11 mouse cellular contexts compared by ENCODE assay signal in the genomic region with DNA sequence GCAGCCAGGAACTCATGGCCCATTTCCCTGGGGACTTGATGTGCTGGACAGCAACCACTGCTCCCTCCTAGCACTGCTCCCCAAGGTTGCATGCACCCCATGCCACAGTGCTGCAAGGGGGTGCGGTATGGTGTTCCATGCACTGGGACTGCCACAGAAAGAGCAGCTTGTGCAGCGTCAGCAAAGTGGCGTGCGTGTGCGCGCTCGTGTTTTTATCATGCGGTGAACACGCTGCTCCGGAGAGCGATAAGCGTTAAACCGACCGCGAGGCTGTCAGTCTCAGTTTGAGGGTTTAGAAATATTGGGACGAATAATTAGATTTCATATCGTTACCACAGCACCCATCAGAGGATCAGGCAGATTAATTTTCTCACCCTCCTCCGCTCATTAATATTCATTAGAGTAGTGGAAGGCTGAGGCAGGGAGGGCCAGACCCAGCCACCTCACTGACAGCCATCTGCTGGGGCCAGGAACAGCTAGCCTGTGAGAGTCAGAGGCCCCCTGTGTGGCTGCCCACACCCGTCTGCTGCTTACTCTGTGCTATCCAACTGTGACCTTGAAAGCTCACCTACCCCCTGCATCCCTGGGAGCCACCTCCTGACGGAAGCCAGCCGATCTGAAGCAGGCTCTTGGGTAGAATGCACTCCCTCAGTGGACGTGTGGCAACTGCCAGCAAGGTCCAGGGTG. TPM values are rescaled to one million over a fixed set of nuclear protein-coding genes. Genes with fewer than 3 reads are reported as not detected.
DNase-seq lines count a peak whose midpoint lies in the region; ATAC-seq and TF ChIP-seq lines count a peak whose summit lies in the region.
"Had no signal": no experiment of that assay in that cellular context is flagged by ENCODE, and none has a peak within 500 bp of the region (broad histone marks: within the 10 kb centered on the region; RNA-seq: fewer than 3 reads in every experiment).

No protein-coding gene starts in this region.

- H3K9me3 ChIP-seq in heart, embryonic 10.5 days = no peaks in the 10 kb centered on the region
- H3K9me3 ChIP-seq in intestine, embryonic 16.5 days (ENCODE audit: control insufficient read depth, low read length) = no peaks in the 10 kb centered on the region
- no peaks in the 10 kb centered on the region for H3K9me3 ChIP-seq in midbrain, embryonic 13.5 days

- TF ChIP-seq CTCF in bone marrow, adult 2 months (IDR thresholded peaks at IDR 0.05; ENCODE audit: control insufficient read depth, insufficient read depth, low read length) = no peak

- H3K9ac ChIP-seq in intestine, embryonic 16.5 days (ENCODE audit: low read depth, low read length) = peak overlapping the region; percentile 50; the same call in 1 of the 2 replicates
- no peak overlapping the region for H3K9ac ChIP-seq in midbrain, embryonic 13.5 days (replicated peaks)

- peaks cover 13% of the 10 kb centered on the region for H3K27me3 ChIP-seq in heart, embryonic 10.5 days (ENCODE audit: insufficient read depth, poor library complexity, severe bottlenecking)
- no peaks in the 10 kb centered on the region for H3K27me3 ChIP-seq in intestine, embryonic 16.5 days (replicated peaks; ENCODE audit: control insufficient read depth, insufficient read depth, low read length)
- peaks cover 14% of the 10 kb centered on the region for H3K27me3 ChIP-seq in midbrain, embryonic 13.5 days

- peak overlapping the region; percentile 85 for H3K27ac ChIP-seq in heart, embryonic 10.5 days
- peak overlapping the region; percentile 66 for H3K27ac ChIP-seq in bone marrow, adult 2 months (ENCODE audit: control insufficient read depth, insufficient read depth, low read depth, low read length, poor library complexity)
- peak overlapping the region; percentile 89 for H3K27ac ChIP-seq in intestine, embryonic 16.5 days (ENCODE audit: low read length)
- peak overlapping the region; percentile 71 for H3K27ac ChIP-seq in midbrain, embryonic 13.5 days

- 74% methylated on average over 22 of the region's 22 CpGs for WGBS in heart, embryonic 10.5 days
- WGBS in bone marrow, adult 2 months = 59% methylated on average over 22 of the region's 22 CpGs
- 71% methylated on average over 22 of the region's 22 CpGs for WGBS in intestine, embryonic 16.5 days
- WGBS in midbrain, embryonic 13.5 days = 48% methylated on average over 22 of the region's 22 CpGs

- 0 out of 2 replicates have a peak, but pooled peaks have one; percentile 20 for TF ChIP-seq POLR2A in bone marrow, adult 2 months (IDR thresholded peaks at IDR 0.05; ENCODE audit: borderline replicate concordance, control insufficient read depth, low read depth, low read length)

- peaks cover 87% of the 10 kb centered on the region for H3K4me1 ChIP-seq in heart, embryonic 10.5 days
- H3K4me1 ChIP-seq in bone marrow, adult 2 months (ENCODE audit: control insufficient read depth, insufficient read depth, low read length) = peaks cover 11% of the 10 kb centered on the region
- H3K4me1 ChIP-seq in intestine, embryonic 16.5 days (ENCODE audit: control insufficient read depth, insufficient read depth, low read length) = peaks cover 50% of the 10 kb centered on the region
- H3K4me1 ChIP-seq in midbrain, embryonic 13.5 days (replicated peaks) = peaks cover 57% of the 10 kb centered on the region

- peaks cover 65% of the 10 kb centered on the region for H3K36me3 ChIP-seq in heart, embryonic 10.5 days
- H3K36me3 ChIP-seq in intestine, embryonic 16.5 days (ENCODE audit: control insufficient read depth, insufficient read depth, low read length) = peaks cover 12% of the 10 kb centered on the region
- H3K36me3 ChIP-seq in midbrain, embryonic 13.5 days = no peaks in the 10 kb centered on the region

- no peak overlapping the region for H3K4me2 ChIP-seq in intestine, embryonic 16.5 days (ENCODE audit: low read depth, low read length)
- no peak overlapping the region for H3K4me2 ChIP-seq in midbrain, embryonic 13.5 days (replicated peaks)

- ATAC-seq in intestine, embryonic 16.5 days = peak; percentile 38
- ATAC-seq in midbrain, embryonic 13.5 days = peak; percentile 40

- no peak overlapping the region for H3K4me3 ChIP-seq in heart, embryonic 10.5 days
- H3K4me3 ChIP-seq in bone marrow, adult 2 months (replicated peaks; ENCODE audit: control insufficient read depth, low read depth, low read length) = no peak overlapping the region
- no peak overlapping the region for H3K4me3 ChIP-seq in intestine, embryonic 16.5 days (ENCODE audit: low read length)
- no peak overlapping the region for H3K4me3 ChIP-seq in midbrain, embryonic 13.5 days (replicated peaks)

- no peak for DNase-seq in heart, embryonic 10.5 days (ENCODE audit: low spot score)
- no peak for DNase-seq in heart, adult 18-20 months
- DNase-seq in gastrocnemius, adult 18-20 months (ENCODE audit: low spot score) = no peak
- no peak for DNase-seq in kidney, adult 18-20 months
- DNase-seq in thymus, postnatal 25 days = no peak
- DNase-seq: cerebellum, adult 11-12 months; left cerebral cortex, postnatal 4 days had no signal

RNA-seq across cellular contexts. Expression of a gene that starts 30.9 kb away (rescaled TPM):
- polyA plus RNA-seq in heart, embryonic 10.5 days (2016; fragmentation: Nextera tagmentation; extraction: Ambion mirVana) = not detected in 2 replicates
- not detected for total RNA-seq in heart, adult 18-20 months (2021)
- not detected in 2 replicates for polyA plus RNA-seq in bone marrow, adult 2 months (2011; ENCODE audit: insufficient read depth, insufficient read length, low replicate concordance, missing spikeins)
- not detected in 2 replicates for polyA plus RNA-seq in intestine, embryonic 16.5 days (2015; fragmentation: Nextera tagmentation; extraction: Ambion mirVana)
- polyA plus RNA-seq in midbrain, embryonic 13.5 days (2015; fragmentation: Nextera tagmentation; extraction: Ambion mirVana) = not detected in 2 replicates
- total RNA-seq in gastrocnemius, adult 18-20 months (2021) = not detected
- polyA plus RNA-seq: intestine, embryonic 14.5 days had no signal

RNA-seq across cellular contexts. Expression of a gene that starts 46.7 kb away (rescaled TPM):
- polyA plus RNA-seq in heart, embryonic 10.5 days (2016; fragmentation: Nextera tagmentation; extraction: Ambion mirVana) = 47.4 and 51.0 TPM in 2 replicates
- 10 to 100 TPM; 20.9 to 24.5 TPM for total RNA-seq in heart, adult 18-20 months (2021)
- polyA plus RNA-seq in bone marrow, adult 2 months (2011; ENCODE audit: insufficient read depth, insufficient read length, low replicate concordance, missing spikeins) = 38.3 and 50.7 TPM in 2 replicates
- 40.5 and 43.1 TPM in 2 replicates for polyA plus RNA-seq in intestine, embryonic 16.5 days (2015; fragmentation: Nextera tagmentation; extraction: Ambion mirVana)
- 40.0 and 44.9 TPM in 2 replicates for polyA plus RNA-seq in midbrain, embryonic 13.5 days (2015; fragmentation: Nextera tagmentation; extraction: Ambion mirVana)
- total RNA-seq in gastrocnemius, adult 18-20 months (2021) = 10 to 100 TPM; 26.5 to 27.9 TPM

RNA-seq across cellular contexts. Expression of a gene that starts 47.8 kb away (rescaled TPM):
- 5.7 and 12.8 TPM in 2 replicates for polyA plus RNA-seq in heart, embryonic 10.5 days (2016; fragmentation: Nextera tagmentation; extraction: Ambion mirVana)
- total RNA-seq in heart, adult 18-20 months (2021) = 10 to 100 TPM; 18.4 to 23.0 TPM
- polyA plus RNA-seq in bone marrow, adult 2 months (2011; ENCODE audit: insufficient read depth, insufficient read length, low replicate concordance, missing spikeins) = 125 and 324 TPM in 2 replicates
- 2.6 and 2.7 TPM in 2 replicates for polyA plus RNA-seq in intestine, embryonic 16.5 days (2015; fragmentation: Nextera tagmentation; extraction: Ambion mirVana)
- 1.5 and 2.1 TPM in 2 replicates for polyA plus RNA-seq in midbrain, embryonic 13.5 days (2015; fragmentation: Nextera tagmentation; extraction: Ambion mirVana)
- total RNA-seq in gastrocnemius, adult 18-20 months (2021) = 1 to 10 TPM; 6.6 to 7.5 TPM
